Comparison of ENCODE assay signal across 1 mouse cellular context in genomic region chr1:159489853-159490435, GRCm38 (mm10).
TF ChIP-seq lines count a peak whose summit lies in the region.

No protein-coding gene starts in this region.

TF ChIP-seq in CH12.LX, 34 proteins besides CTCF, POLR2A, EP300 and RAD21 (continued from another document):
- TF ChIP-seq POLR2AphosphoS2 (IDR thresholded peaks at IDR 0.05; ENCODE audit: low read depth, low read length): no peak
- no peak for TF ChIP-seq SIN3A (IDR thresholded peaks at IDR 0.05; ENCODE audit: low read length)
- no peak for TF ChIP-seq MEF2A (IDR thresholded peaks at IDR 0.05; ENCODE audit: borderline replicate concordance, low read depth, low read length)
- TF ChIP-seq MAZ (IDR thresholded peaks at IDR 0.05; ENCODE audit: low read depth, low read length): no peak
- no peak for TF ChIP-seq ZNF384 (IDR thresholded peaks at IDR 0.05; ENCODE audit: low read depth, low read length)
- no peak for TF ChIP-seq ZMIZ1 (IDR thresholded peaks at IDR 0.05; ENCODE audit: low read depth, low read length)
- TF ChIP-seq TBP (conservative IDR thresholded peaks at IDR 0.05; ENCODE audit: low read depth, low read length): no peak
- TF ChIP-seq MXI1 (IDR thresholded peaks at IDR 0.05; ENCODE audit: low read depth, low read length): no peak
- no peak for TF ChIP-seq CHD2 (IDR thresholded peaks at IDR 0.05; ENCODE audit: low read length)
- no peak for TF ChIP-seq HCFC1 (IDR thresholded peaks at IDR 0.05; ENCODE audit: low read depth, low read length)
- no peak for TF ChIP-seq JUN (IDR thresholded peaks at IDR 0.05; ENCODE audit: insufficient read depth, low read depth, low read length)
